Mouse (Mus musculus): ENCODE data around the gene Ddo.

DNA sequence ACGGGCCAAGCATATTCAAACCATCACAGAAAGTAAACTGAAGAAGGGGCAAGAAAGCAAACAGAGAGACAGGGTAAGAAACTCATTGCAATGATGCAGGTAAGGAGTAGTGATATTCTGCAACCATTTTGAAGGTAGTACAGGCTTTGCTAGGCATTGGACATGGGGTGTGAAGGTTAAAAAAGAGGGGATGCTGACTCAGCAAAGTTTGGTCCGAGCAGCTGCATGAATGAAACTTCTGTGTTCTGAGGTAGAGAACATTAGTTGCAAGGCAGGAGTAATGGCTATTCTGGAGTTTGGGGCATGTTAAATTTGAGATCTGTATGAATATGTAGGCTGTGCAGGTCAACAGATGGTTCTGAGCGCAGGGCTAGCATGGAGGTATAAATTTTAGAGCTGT is 35.5 kb downstream of the Ddo start:
- TF ChIP-seq CTCF (IDR thresholded peaks at IDR 0.05; ENCODE audit: insufficient read depth, low read length), result no peak
- no peak for TF ChIP-seq POLR2A (IDR thresholded peaks at IDR 0.05; ENCODE audit: borderline replicate concordance, extremely low read depth, low read depth, low read length)
